Mouse (Mus musculus) MEL (cell line): Measurements from ENCODE around the gene Pcsk1. TPM values are rescaled to one million over a fixed set of nuclear protein-coding genes. Genes with fewer than 3 reads are reported as not detected.

Source experiments
- DNase-seq: peaks from one replicate; pipeline ENCODE4 v3.0.0; 2011; ENCODE audit warnings: low read depth, low spot score
- H3K27ac ChIP-seq: 2 replicates; pipeline ENCODE4 v1.5.1; 2012; ENCODE audit warnings: low read depth, mild to moderate bottlenecking, control low read depth, low read length, moderate library complexity; ENCODE audit not compliant: control insufficient read depth
- H3K27me3 ChIP-seq, 2 experiments: fragments of 150-350 bp in 1 of 2; sonication (generic) in 1 of 2; 2 replicates each; pipeline ENCODE4 v1.6.1; 2012; ENCODE audit warnings: low read length in 2 of 2, mild to moderate bottlenecking in 2 of 2, improper control_type of control experiment in 1 of 2, moderate library complexity in 1 of 2; ENCODE audit not compliant: insufficient read depth in 2 of 2, control insufficient read depth in 1 of 2
- H3K36me3 ChIP-seq, 2 experiments: 2 replicates each; pipeline ENCODE4 v1.6.1; 2012 to 2014; ENCODE audit warnings: low read length in 2 of 2, improper control_type of control experiment in 1 of 2, inconsistent platforms in 1 of 2, mild to moderate bottlenecking in 1 of 2; ENCODE audit not compliant: insufficient read depth in 2 of 2, control insufficient read depth in 1 of 2
- H3K4me1 ChIP-seq, 2 experiments: fragments of 150-350 bp in 1 of 2; sonication (generic) in 1 of 2; 2 replicates each; pipeline ENCODE4 v1.6.1; 2012; ENCODE audit warnings: low read length in 2 of 2, improper control_type of control experiment in 1 of 2, mild to moderate bottlenecking in 1 of 2; ENCODE audit not compliant: insufficient read depth in 2 of 2, control insufficient read depth in 1 of 2
- H3K4me3 ChIP-seq, 2 experiments: fragments of 150-350 bp in 1 of 2; sonication (generic) in 1 of 2; 2 replicates each; pipeline ENCODE4 v1.5.1; 2012; ENCODE audit warnings: low read depth in 2 of 2, low read length in 2 of 2, mild to moderate bottlenecking in 2 of 2, moderate library complexity in 2 of 2, control low read depth in 1 of 2, improper control_type of control experiment in 1 of 2; ENCODE audit not compliant: control insufficient read depth in 1 of 2, insufficient read depth in 1 of 2
- H3K79me2 ChIP-seq: 2 replicates; pipeline ENCODE4 v1.6.1; 2012; ENCODE audit warnings: mild to moderate bottlenecking, low read length, moderate library complexity; ENCODE audit not compliant: control insufficient read depth, poor library complexity, insufficient read depth
- H3K9ac ChIP-seq: 2 replicates; pipeline ENCODE4 v1.6.1; 2012; ENCODE audit warnings: low read depth, mild to moderate bottlenecking, control low read depth, low read length, moderate library complexity; ENCODE audit not compliant: control insufficient read depth, poor library complexity, severe bottlenecking
- H3K9me3 ChIP-seq: fragments of 150-350 bp; sonication (generic); replicated peaks from 2 replicates; pipeline ENCODE4 v1.6.1; 2012; ENCODE audit warnings: mild to moderate bottlenecking, low read length, improper control_type of control experiment, moderate library complexity; ENCODE audit not compliant: insufficient read depth
- CHD1 ChIP-seq: IDR thresholded peaks from 2 replicates; pipeline ENCODE4 v1.6.1; 2012; ENCODE audit warnings: low read depth, mild to moderate bottlenecking, inconsistent platforms, low read length, improper control_type of control experiment
- CHD2 ChIP-seq: IDR thresholded peaks from 2 replicates; pipeline ENCODE4 v1.6.1; 2011; ENCODE audit warnings: low read length, improper control_type of control experiment
- CTCF ChIP-seq, 3 experiments: IDR thresholded peaks in 2 of 3; conservative IDR thresholded peaks in 1 of 3; 2 replicates each; pipeline ENCODE4 v1.5.1; 2011 to 2012; ENCODE audit warnings: low read length in 3 of 3, low read depth in 2 of 3, mild to moderate bottlenecking in 2 of 3, improper control_type of control experiment in 1 of 3, inconsistent platforms in 1 of 3, mixed read lengths in 1 of 3, moderate library complexity in 1 of 3; ENCODE audit not compliant: control insufficient read depth in 1 of 3, insufficient read depth in 1 of 3, poor library complexity in 1 of 3, severe bottlenecking in 1 of 3
- ELF1 ChIP-seq: IDR thresholded peaks from 2 replicates; pipeline ENCODE4 v1.6.1; 2014; ENCODE audit warnings: low read depth, mild to moderate bottlenecking, inconsistent platforms, low read length, improper control_type of control experiment, moderate library complexity
- ETS1 ChIP-seq: IDR thresholded peaks from 2 replicates; pipeline ENCODE4 v1.6.1; 2012; ENCODE audit warnings: low read depth, mild to moderate bottlenecking, inconsistent platforms, low read length, improper control_type of control experiment, moderate library complexity
- GATA1 ChIP-seq: IDR thresholded peaks from 2 replicates; pipeline ENCODE4 v1.6.1; 2011; ENCODE audit warnings: low read depth, low read length, improper control_type of control experiment
- MAX ChIP-seq: IDR thresholded peaks from 2 replicates; pipeline ENCODE4 v1.6.1; 2011; ENCODE audit warnings: low read length, improper control_type of control experiment
- MYB ChIP-seq: IDR thresholded peaks from 2 replicates; pipeline ENCODE4 v1.6.1; 2011; ENCODE audit warnings: mild to moderate bottlenecking, low read depth, low read length, improper control_type of control experiment
- MYC ChIP-seq: IDR thresholded peaks from 2 replicates; pipeline ENCODE4 v1.6.1; 2011; ENCODE audit warnings: low read depth, mild to moderate bottlenecking, low read length, improper control_type of control experiment, moderate library complexity
- SMC3 ChIP-seq: IDR thresholded peaks from 2 replicates; pipeline ENCODE4 v1.6.1; 2011; ENCODE audit warnings: low read depth, low read length, improper control_type of control experiment
- ZC3H11A ChIP-seq: IDR thresholded peaks from 2 replicates; pipeline ENCODE4 v1.6.1; 2012; ENCODE audit warnings: low read depth, mild to moderate bottlenecking, inconsistent platforms, low read length, improper control_type of control experiment
- ZKSCAN1 ChIP-seq: IDR thresholded peaks from 2 replicates; pipeline ENCODE4 v1.6.1; 2012; ENCODE audit warnings: low read depth, mild to moderate bottlenecking, inconsistent platforms, low read length, improper control_type of control experiment, moderate library complexity
- ZNF384 ChIP-seq: IDR thresholded peaks from 2 replicates; pipeline ENCODE4 v1.6.1; 2012; ENCODE audit warnings: low read depth, mild to moderate bottlenecking, inconsistent platforms, low read length, improper control_type of control experiment
- polyA plus RNA-seq, 2 experiments: library from polyadenylated mRNA; stranded (reverse) in 1 of 2; unstranded in 1 of 2; fragments of >175 nt in 1 of 2; fragments of >200 nt in 1 of 2; gene quantifications; 2 replicates each; pipeline versions ENCODE4 v1.2.1 to v1.2.4; 2012; ENCODE audit warnings: low replicate concordance in 2 of 2, low read depth in 1 of 2; ENCODE audit not compliant: insufficient read length in 2 of 2, insufficient read depth in 1 of 2, missing spikeins in 1 of 2
- total RNA-seq: library from RNA; depleted of rRNA; stranded (reverse); fragments of 300-350 nt; gene quantifications from 2 replicates; pipeline ENCODE4 v1.2.3, GENCODE M21; 2012

The Pcsk1 gene
- total and polyA plus RNA-seq, 3 experiments: not detected

GRCm38 (mm10) chr13:75135833-75136232 lies 46.2 kb downstream of the Pcsk1 start:
- H3K9ac ChIP-seq: no peak overlapping the region
- H3K9me3 ChIP-seq: no peaks in the 10 kb centered on the region
- no peak overlapping the region for H3K27ac ChIP-seq
- no peaks in the 10 kb centered on the region for H3K79me2 ChIP-seq
- no peaks in the 10 kb centered on the region for H3K36me3 ChIP-seq
- no peaks in the 10 kb centered on the region for H3K4me1 ChIP-seq
- no peak for DNase-seq
- TF ChIP-seq ZKSCAN1: no peak
- no peak for TF ChIP-seq ZNF384
- no peak for TF ChIP-seq MYB
- TF ChIP-seq CTCF (IDR thresholded peaks at IDR 0.05 in 2 of 3, conservative IDR thresholded peaks at IDR 0.05 in 1 of 3; ENCODE audit: control insufficient read depth in 1 of 3, insufficient read depth in 1 of 3, low read depth in 2 of 3, low read length in 3 of 3, poor library complexity in 1 of 3, severe bottlenecking in 1 of 3): no peak
- TF ChIP-seq MYC: no peak
- no peak for TF ChIP-seq ETS1
- H3K4me3 ChIP-seq: no peak overlapping the region
- no peaks in the 10 kb centered on the region for H3K27me3 ChIP-seq

- no peaks in the 10 kb centered on the region for H3K27me3 ChIP-seq
- H3K27ac ChIP-seq: no peak overlapping the region
- no peak for DNase-seq
- H3K36me3 ChIP-seq: no peaks in the 10 kb centered on the region
- H3K9me3 ChIP-seq: no peaks in the 10 kb centered on the region
- no peaks in the 10 kb centered on the region for H3K4me1 ChIP-seq
- no peak for TF ChIP-seq ELF1
- TF ChIP-seq ZC3H11A: no peak
- TF ChIP-seq CHD1: no peak
- no peak overlapping the region for H3K9ac ChIP-seq
- H3K4me3 ChIP-seq: no peak overlapping the region
- H3K79me2 ChIP-seq: no peaks in the 10 kb centered on the region
These were observed 71.0 kb downstream of the Pcsk1 start for GRCm38 (mm10) chr13:75160661-75161060.

GRCm38 (mm10) chr13:75163408-75163807 lies 73.8 kb downstream of the Pcsk1 start:
- Histone ChIP-seq H3K9me3 (no peaks in the 10 kb centered on the region), H3K4me1 (no peaks in the 10 kb centered on the region), H3K79me2 (no peaks in the 10 kb centered on the region), H3K36me3 (no peaks in the 10 kb centered on the region), H3K4me3 (no peak overlapping the region), H3K9ac (no peak overlapping the region), H3K27me3 (no peaks in the 10 kb centered on the region), H3K27ac (no peak overlapping the region)
- TF ChIP-seq SMC3 (no peak), MAX (no peak), GATA1 (no peak), CHD1 (no peak), ELF1 (no peak), CHD2 (no peak)
- no peak for DNase-seq
